ENCODE assay signal across 10 mouse cellular contexts in the genomic region with DNA sequence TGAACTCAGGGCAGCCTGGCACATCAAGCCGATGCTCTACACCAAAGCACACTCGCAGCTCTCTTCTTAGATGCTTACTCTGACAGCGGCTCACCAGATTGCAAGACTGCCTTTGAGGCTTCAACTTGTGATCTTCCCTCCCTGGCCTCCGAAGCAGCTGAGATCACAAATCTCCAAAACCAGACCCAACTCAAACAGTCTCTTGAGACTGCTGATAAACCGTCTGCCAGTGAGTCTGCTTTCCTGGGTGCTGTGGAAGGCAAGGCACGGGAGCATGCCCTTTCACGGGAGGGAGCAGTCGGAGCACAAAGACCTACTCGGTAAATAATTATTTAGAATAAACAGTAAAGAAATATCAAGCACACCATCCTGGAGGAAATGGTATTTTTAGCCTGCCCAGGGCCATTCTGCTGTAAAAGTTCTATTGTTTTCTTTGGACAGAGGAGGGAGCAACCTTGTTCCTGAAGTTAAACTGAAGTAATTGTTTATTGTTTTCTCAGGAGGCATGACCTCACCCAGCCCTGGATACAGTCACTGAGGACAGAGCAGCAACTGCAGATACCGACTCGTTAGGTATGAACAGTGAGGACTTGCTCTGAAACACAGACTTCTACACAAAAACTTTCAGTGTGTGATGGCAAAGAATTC. TPM values are rescaled to one million over a fixed set of nuclear protein-coding genes. Genes with fewer than 3 reads are reported as not detected.
DNase-seq lines count a peak whose midpoint lies in the region; ATAC-seq lines count a peak whose summit lies in the region.
"Had no signal": no experiment of that assay in that cellular context is flagged by ENCODE, and none has a peak within 500 bp of the region (broad histone marks: within the 10 kb centered on the region; RNA-seq: fewer than 3 reads in every experiment).

No protein-coding gene starts in this region.

- no peaks in the 10 kb centered on the region for H3K27me3 ChIP-seq in neural tube, embryonic 13.5 days
- H3K27me3 ChIP-seq in neural tube, embryonic 15.5 days (replicated peaks), result no peaks in the 10 kb centered on the region
- H3K27me3 ChIP-seq in stomach, embryonic 15.5 days (replicated peaks), result no peaks in the 10 kb centered on the region

- H3K4me3 ChIP-seq in neural tube, embryonic 13.5 days, result no peak overlapping the region
- no peak overlapping the region for H3K4me3 ChIP-seq in neural tube, embryonic 15.5 days (replicated peaks)
- H3K4me3 ChIP-seq in stomach, embryonic 15.5 days (replicated peaks), result no peak overlapping the region

- H3K9me3 ChIP-seq in neural tube, embryonic 13.5 days, result no peaks in the 10 kb centered on the region
- no peaks in the 10 kb centered on the region for H3K9me3 ChIP-seq in neural tube, embryonic 15.5 days (replicated peaks)
- H3K9me3 ChIP-seq in stomach, embryonic 15.5 days, result no peaks in the 10 kb centered on the region

- WGBS in neural tube, embryonic 13.5 days, result 44% methylated on average over 11 of the region's 11 CpGs
- WGBS in neural tube, embryonic 15.5 days, result 54% methylated on average over 11 of the region's 11 CpGs
- 34% methylated on average over 11 of the region's 11 CpGs for WGBS in stomach, embryonic 15.5 days

- H3K4me2 ChIP-seq in neural tube, embryonic 13.5 days, result no peak overlapping the region
- H3K4me2 ChIP-seq in neural tube, embryonic 15.5 days, result no peak overlapping the region
- no peak overlapping the region for H3K4me2 ChIP-seq in stomach, embryonic 15.5 days

- H3K36me3 ChIP-seq in neural tube, embryonic 13.5 days, result peaks cover 3% of the 10 kb centered on the region; the same call in 1 of the 2 replicates
- 0 out of 2 replicates have a peak, but pooled peaks cover 5% of the 10 kb centered on the region for H3K36me3 ChIP-seq in neural tube, embryonic 15.5 days
- H3K36me3 ChIP-seq in stomach, embryonic 15.5 days, result no peaks in the 10 kb centered on the region

- H3K27ac ChIP-seq in neural tube, embryonic 13.5 days (replicated peaks), result peak overlapping the region; percentile 46; the same call in 1 of the 2 replicates
- H3K27ac ChIP-seq in neural tube, embryonic 15.5 days (replicated peaks), result no peak overlapping the region
- H3K27ac ChIP-seq in stomach, embryonic 15.5 days, result peak overlapping the region; percentile 35; the same call in 1 of the 2 replicates

- no peak for ATAC-seq in neural tube, embryonic 13.5 days (ENCODE audit: low read depth)
- no peak for ATAC-seq in neural tube, embryonic 15.5 days (ENCODE audit: low FRiP score)
- no peak for ATAC-seq in stomach, embryonic 15.5 days (ENCODE audit: insufficient read depth, low FRiP score, low read depth)

- peaks cover 11% of the 10 kb centered on the region; the same call in 1 of the 2 replicates for H3K4me1 ChIP-seq in neural tube, embryonic 13.5 days (replicated peaks)
- H3K4me1 ChIP-seq in neural tube, embryonic 15.5 days, result no peaks in the 10 kb centered on the region
- H3K4me1 ChIP-seq in stomach, embryonic 15.5 days, result no peaks in the 10 kb centered on the region

- peak; percentile 24 to 62 for DNase-seq in heart, adult 18-20 months
- DNase-seq in kidney, postnatal 4 days, result peak; percentile 4 to 7
- DNase-seq in thymus, postnatal 4 days, result no peak
- no peak for DNase-seq in right cerebral cortex, postnatal 4 days
- no peak for DNase-seq in gastrocnemius, postnatal 14 days
- DNase-seq: cerebellum, adult 8-10 months; gastrocnemius, postnatal 25 days had no signal

- H3K9ac ChIP-seq in neural tube, embryonic 13.5 days, result no peak overlapping the region
- no peak overlapping the region for H3K9ac ChIP-seq in neural tube, embryonic 15.5 days (replicated peaks)
- H3K9ac ChIP-seq in stomach, embryonic 15.5 days, result no peak overlapping the region

- intact Hi-C loops in gastrocnemius, postnatal 14 days (cut with DNase I; ENCODE audit: low total_unique reads), result no loop called here

RNA-seq across cellular contexts. Expression of a gene that starts 41.8 kb away (rescaled TPM):
- polyA plus RNA-seq in neural tube, embryonic 13.5 days (2015; fragmentation: Nextera tagmentation; extraction: Ambion mirVana), result 2.1 and 3.5 TPM in 2 replicates
- polyA plus RNA-seq in neural tube, embryonic 15.5 days (2015; fragmentation: Nextera tagmentation; extraction: Ambion mirVana), result 3.1 TPM in 2 replicates
- 10 to 100 TPM in 1 of 2 experiments, 1 to 10 TPM in 1; 9.4 to 10.7 TPM for total RNA-seq in heart, adult 18-20 months (2021)
- polyA plus RNA-seq in stomach, embryonic 15.5 days (2015; fragmentation: Nextera tagmentation; extraction: Ambion mirVana), result 1.3 TPM in 2 replicates
- 1 to 10 TPM; 3.2 to 3.8 TPM for total RNA-seq in gastrocnemius, postnatal 14 days (2021)

Comparison
In these comparisons a context has a peak if more than half of its experiments do, and no peak if none do; other contexts are left out.
1. DNase-seq: peak in heart, adult 18-20 months (2 of 2) and kidney, postnatal 4 days (2 of 2); none in thymus, postnatal 4 days (single experiment), right cerebral cortex, postnatal 4 days (single experiment) and gastrocnemius, postnatal 14 days (single experiment).